Mouse (Mus musculus) stomach, embryonic 16.5 days (tissue): ENCODE data around the gene Pgs1. TPM values are rescaled to one million over a fixed set of nuclear protein-coding genes. Genes with fewer than 3 reads are reported as not detected.
A peak's percentile ranks its signal among the peaks of the same experiment; 100 is the strongest.

Source experiments
- ATAC-seq: fragments of 200-750 bp; cut with Nextera tagmentation; 2 replicates; pipeline ENCODE4 v1.8.0; 2017; ENCODE audit warnings: moderate number of reproducible peaks, moderate TSS enrichment; ENCODE audit not compliant: insufficient read depth, low FRiP score
- H3K27ac ChIP-seq: fragments of 300-500 bp; sonication (generic); 2 replicates; pipeline ENCODE4 v1.5.1; 2014; ENCODE audit warnings: low read length
- H3K27me3 ChIP-seq: fragments of 300-500 bp; sonication (generic); 2 replicates; pipeline ENCODE4 v1.6.1; 2014; ENCODE audit warnings: low read length, control low read depth, mixed read lengths; ENCODE audit not compliant: control insufficient read depth, insufficient read depth
- H3K36me3 ChIP-seq: fragments of 300-500 bp; sonication (generic); 2 replicates; pipeline ENCODE4 v1.6.1; 2014; ENCODE audit warnings: low read length; ENCODE audit not compliant: control insufficient read depth, insufficient read depth
- H3K4me1 ChIP-seq: fragments of 300-500 bp; sonication (generic); 2 replicates; pipeline ENCODE4 v1.6.1; 2014; ENCODE audit warnings: low read length, control low read depth, mixed read lengths; ENCODE audit not compliant: control insufficient read depth, insufficient read depth
- H3K4me2 ChIP-seq: fragments of 300-500 bp; sonication (generic); 2 replicates; pipeline ENCODE4 v1.6.1; 2014; ENCODE audit warnings: low read depth, low read length, mixed read lengths
- H3K4me3 ChIP-seq: fragments of 300-500 bp; sonication (generic); replicated peaks from 2 replicates; pipeline ENCODE4 v1.5.1; 2014; ENCODE audit warnings: mild to moderate bottlenecking, low read length
- H3K9ac ChIP-seq: fragments of 300-500 bp; sonication (generic); 2 replicates; pipeline ENCODE4 v1.6.1; 2014; ENCODE audit warnings: low read length
- H3K9me3 ChIP-seq: fragments of 300-500 bp; sonication (generic); replicated peaks from 2 replicates; pipeline ENCODE4 v1.6.1; 2016; ENCODE audit warnings: low read length, control low read depth; ENCODE audit not compliant: control insufficient read depth
- WGBS: fragments of 180-500 bp; shearing (Covaris S2); extraction: QIAGEN DNeasy Blood & Tissue Kit; methylation state at CpG from one replicate; pipeline ENCODE4 v1.1.7; 2014; 5-methylcytosine and 5-hydroxymethylcytosine counted together
- polyA plus RNA-seq: library from polyadenylated mRNA; unstranded; fragments of >200 nt; fragmentation: Nextera tagmentation; extraction: Ambion mirVana; gene quantifications from 2 replicates; pipeline ENCODE4 v1.2.1, GENCODE M21; 2015

The Pgs1 gene
- polyA plus RNA-seq, 1 experiment from 2014 or later = 32.1 TPM

- Histone ChIP-seq H3K27me3 (no peaks in the 10 kb centered on the region), H3K4me2 (no peak overlapping the region), H3K27ac (no peak overlapping the region), H3K4me1 (0 out of 2 replicates have a peak, but pooled peaks cover 3% of the 10 kb centered on the region), H3K4me3 (no peak overlapping the region), H3K9me3 (no peaks in the 10 kb centered on the region), H3K36me3 (no peaks in the 10 kb centered on the region; the same call in 1 of the 2 replicates), H3K9ac (no peak overlapping the region)
- no peak for ATAC-seq
- WGBS = 55% methylated on average over 9 of the region's 9 CpGs
Observed at GRCm38 (mm10) chr11:118035068-118035467, 49.0 kb downstream of the Pgs1 start.

GRCm38 (mm10) chr11:118042791-118043190 lies 56.7 kb downstream of the Pgs1 start:
- Histone ChIP-seq H3K4me3 (no peak overlapping the region), H3K9ac (no peak overlapping the region), H3K36me3 (no peaks in the 10 kb centered on the region), H3K4me2 (no peak overlapping the region), H3K9me3 (no peaks in the 10 kb centered on the region), H3K27ac (no peak overlapping the region), H3K27me3 (no peaks in the 10 kb centered on the region), H3K4me1 (peaks cover 6% of the 10 kb centered on the region; the same call in 1 of the 2 replicates)
- 79% methylated on average over 9 of the region's 9 CpGs for whole genome bisulfite sequencing
- ATAC-seq = no peak

- 34% methylated on average over 14 of the region's 14 CpGs for WGBS
- Histone ChIP-seq H3K27ac (no peak overlapping the region), H3K36me3 (no peaks in the 10 kb centered on the region), H3K9me3 (no peaks in the 10 kb centered on the region), H3K4me1 (peaks cover 6% of the 10 kb centered on the region; the same call in 1 of the 2 replicates), H3K27me3 (no peaks in the 10 kb centered on the region), H3K4me3 (no peak overlapping the region), H3K9ac (no peak overlapping the region), H3K4me2 (no peak overlapping the region)
- ATAC-seq = 0 out of 2 replicates have a peak, but pooled peaks have one; percentile 27
Observed at GRCm38 (mm10) chr11:118043293-118043907, 57.3 kb downstream of the Pgs1 start.

- Histone ChIP-seq H3K4me3 (no peak overlapping the region), H3K36me3 (no peaks in the 10 kb centered on the region), H3K9me3 (no peaks in the 10 kb centered on the region), H3K27me3 (no peaks in the 10 kb centered on the region), H3K27ac (no peak overlapping the region), H3K9ac (no peak overlapping the region), H3K4me1 (no peaks in the 10 kb centered on the region), H3K4me2 (no peak overlapping the region)
- ATAC-seq = no peak
- 28% methylated on average over 8 of the region's 8 CpGs for WGBS
Observed at GRCm38 (mm10) chr11:118049641-118050040, 63.5 kb downstream of the Pgs1 start.

GRCm38 (mm10) chr11:118050174-118050573 lies 64.1 kb downstream of the Pgs1 start:
- H3K4me3 ChIP-seq = no peak overlapping the region
- H3K27me3 ChIP-seq = no peaks in the 10 kb centered on the region
- ATAC-seq = no peak
- H3K4me2 ChIP-seq = no peak overlapping the region
- no peaks in the 10 kb centered on the region for H3K9me3 ChIP-seq
- H3K4me1 ChIP-seq = no peaks in the 10 kb centered on the region
- H3K36me3 ChIP-seq = no peaks in the 10 kb centered on the region
- no peak overlapping the region for H3K9ac ChIP-seq
- H3K27ac ChIP-seq = no peak overlapping the region
- WGBS = 73% methylated on average over 16 of the region's 16 CpGs

GRCm38 (mm10) chr11:118058367-118058766 lies 72.3 kb downstream of the Pgs1 start:
- Histone ChIP-seq H3K36me3 (no peaks in the 10 kb centered on the region), H3K27ac (no peak overlapping the region), H3K4me1 (no peaks in the 10 kb centered on the region), H3K9me3 (no peaks in the 10 kb centered on the region), H3K9ac (no peak overlapping the region), H3K27me3 (no peaks in the 10 kb centered on the region), H3K4me3 (no peak overlapping the region), H3K4me2 (no peak overlapping the region)
- 73% methylated on average over 12 of the region's 12 CpGs for WGBS
- ATAC-seq = no peak

- Histone ChIP-seq H3K4me3 (no peak overlapping the region), H3K9me3 (no peaks in the 10 kb centered on the region), H3K4me1 (no peaks in the 10 kb centered on the region), H3K36me3 (no peaks in the 10 kb centered on the region), H3K9ac (no peak overlapping the region), H3K4me2 (no peak overlapping the region), H3K27ac (no peak overlapping the region), H3K27me3 (no peaks in the 10 kb centered on the region)
- WGBS = 67% methylated on average over 10 of the region's 10 CpGs
- no peak for ATAC-seq
Observed at GRCm38 (mm10) chr11:118058872-118059271, 72.8 kb downstream of the Pgs1 start.

- no peaks in the 10 kb centered on the region for H3K4me1 ChIP-seq
Observed at GRCm38 (mm10) chr11:118060038-118060437, 73.9 kb downstream of the Pgs1 start.

GRCm38 (mm10) chr11:118067588-118067987 lies 81.5 kb downstream of the Pgs1 start:
- Histone ChIP-seq H3K4me1 (peaks cover 16% of the 10 kb centered on the region), H3K27me3 (no peaks in the 10 kb centered on the region), H3K4me3 (no peak overlapping the region), H3K27ac (no peak overlapping the region), H3K36me3 (no peaks in the 10 kb centered on the region), H3K9ac (no peak overlapping the region), H3K9me3 (no peaks in the 10 kb centered on the region), H3K4me2 (no peak overlapping the region)
- ATAC-seq = no peak
- 80% methylated on average over 8 of the region's 8 CpGs for WGBS

More at GRCm38 (mm10) chr11:118060038-118060437, 73.9 kb downstream of the Pgs1 start:
- Histone ChIP-seq H3K27me3 (no peaks in the 10 kb centered on the region), H3K9me3 (no peaks in the 10 kb centered on the region), H3K4me3 (no peak overlapping the region), H3K27ac (no peak overlapping the region), H3K4me2 (no peak overlapping the region), H3K9ac (no peak overlapping the region), H3K36me3 (no peaks in the 10 kb centered on the region)
- no peak for ATAC-seq
- WGBS = 68% methylated on average over 14 of the region's 14 CpGs
